Mouse (Mus musculus) urinary bladder, adult 18-20 months (tissue): ENCODE measurements around the gene Cblb.

ENCODE experiments used
- DNase-seq, 2 experiments: peaks; one replicate each; pipeline ENCODE4 v3.0.0; 2022; ENCODE audit warnings: low spot score in 2 of 2, mixed read lengths in 2 of 2

The Cblb gene

DNA sequence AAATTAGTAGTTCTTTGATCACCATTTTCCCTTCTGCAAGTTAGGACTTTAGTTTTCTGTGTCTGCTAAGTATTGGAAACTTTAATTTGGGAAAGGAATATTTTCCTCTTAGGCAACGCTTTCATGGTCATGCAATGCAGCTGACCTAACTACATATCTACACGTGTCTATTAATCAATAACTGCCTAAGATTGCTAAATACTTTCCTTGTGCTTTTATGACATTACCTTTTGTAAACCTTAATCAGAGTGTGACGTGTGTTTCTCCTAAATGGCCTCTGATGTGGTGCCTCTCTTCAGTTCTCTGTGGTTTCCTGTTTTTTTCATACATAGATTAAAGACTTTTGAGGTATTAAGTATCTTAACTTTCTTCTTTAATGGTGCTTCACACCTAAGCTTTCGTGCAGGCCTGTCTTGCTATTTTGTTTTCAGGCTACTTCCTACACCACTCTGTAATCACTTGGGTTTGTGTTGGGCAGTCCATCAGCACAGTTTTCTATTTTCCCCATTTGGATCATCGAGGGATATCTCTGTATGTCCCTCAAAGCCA is 98.4 kb downstream of the Cblb start:
- no peak for DNase-seq

DNA sequence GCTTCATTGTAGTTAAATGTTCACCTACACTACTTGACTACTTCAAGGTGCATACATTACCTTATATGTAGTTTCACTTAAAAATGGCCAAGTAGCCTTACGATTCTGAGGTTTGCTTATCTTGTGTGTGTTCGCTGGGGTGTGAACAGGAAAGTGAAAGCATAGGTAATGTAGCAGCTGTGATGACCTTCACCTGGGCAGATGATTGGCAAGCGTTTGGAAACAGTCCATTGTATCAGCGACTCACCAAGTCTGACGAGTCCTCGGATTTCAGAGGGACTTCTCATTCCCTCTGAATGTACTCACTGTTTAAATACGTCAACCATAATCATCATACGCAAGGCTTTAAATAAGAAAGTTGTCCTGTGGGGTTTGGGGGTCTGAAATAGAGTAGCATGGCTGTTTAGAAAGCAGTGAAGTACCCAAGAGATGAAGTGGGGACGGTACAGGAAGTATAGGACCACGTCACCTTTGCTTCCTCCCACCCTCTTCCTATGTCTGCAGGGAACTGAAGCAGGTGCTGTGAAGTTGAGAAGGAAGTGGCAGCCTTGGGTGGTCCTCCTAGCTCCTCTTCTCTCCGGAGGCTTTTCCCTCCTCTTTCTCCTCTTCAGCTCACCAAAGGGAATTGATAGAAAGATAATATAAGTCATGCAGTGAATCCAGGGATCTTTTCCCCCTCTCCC is 101.9 kb downstream of the Cblb start:
- DNase-seq, result no peak

GRCm38 (mm10) chr16:52134631-52135227 is 103.7 kb downstream of the Cblb start:
- no peak for DNase-seq

GRCm38 (mm10) chr16:52135689-52136390 is 104.8 kb downstream of the Cblb start:
- DNase-seq, result no peak

GRCm38 (mm10) chr16:52143101-52143500 is 112.1 kb downstream of the Cblb start:
- no peak for DNase-seq

DNA sequence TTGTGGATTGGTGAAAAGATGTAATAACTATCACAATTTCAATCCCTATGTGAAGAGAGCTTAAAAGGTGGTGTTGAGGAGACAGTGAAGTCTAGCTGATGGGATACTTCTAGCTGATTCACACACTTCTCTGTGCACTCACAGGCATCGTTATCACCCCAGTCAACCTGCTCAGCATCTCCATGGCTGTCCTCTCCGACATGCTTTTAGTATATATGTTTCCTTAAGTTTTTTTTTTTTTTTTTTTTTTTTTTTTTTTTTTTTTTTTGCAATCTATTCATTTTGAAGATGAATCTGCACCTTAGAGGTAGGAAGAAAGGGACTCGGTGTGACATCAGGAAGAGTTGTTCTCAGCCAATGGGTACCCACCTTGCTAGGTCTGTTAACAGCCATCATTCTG is 112.8 kb downstream of the Cblb start:
- no peak for DNase-seq

- DNase-seq, result no peak
These were observed 113.8 kb downstream of the Cblb start for GRCm38 (mm10) chr16:52144792-52145191.

- no peak for DNase-seq
These were observed 114.5 kb downstream of the Cblb start for GRCm38 (mm10) chr16:52145552-52145951.

DNA sequence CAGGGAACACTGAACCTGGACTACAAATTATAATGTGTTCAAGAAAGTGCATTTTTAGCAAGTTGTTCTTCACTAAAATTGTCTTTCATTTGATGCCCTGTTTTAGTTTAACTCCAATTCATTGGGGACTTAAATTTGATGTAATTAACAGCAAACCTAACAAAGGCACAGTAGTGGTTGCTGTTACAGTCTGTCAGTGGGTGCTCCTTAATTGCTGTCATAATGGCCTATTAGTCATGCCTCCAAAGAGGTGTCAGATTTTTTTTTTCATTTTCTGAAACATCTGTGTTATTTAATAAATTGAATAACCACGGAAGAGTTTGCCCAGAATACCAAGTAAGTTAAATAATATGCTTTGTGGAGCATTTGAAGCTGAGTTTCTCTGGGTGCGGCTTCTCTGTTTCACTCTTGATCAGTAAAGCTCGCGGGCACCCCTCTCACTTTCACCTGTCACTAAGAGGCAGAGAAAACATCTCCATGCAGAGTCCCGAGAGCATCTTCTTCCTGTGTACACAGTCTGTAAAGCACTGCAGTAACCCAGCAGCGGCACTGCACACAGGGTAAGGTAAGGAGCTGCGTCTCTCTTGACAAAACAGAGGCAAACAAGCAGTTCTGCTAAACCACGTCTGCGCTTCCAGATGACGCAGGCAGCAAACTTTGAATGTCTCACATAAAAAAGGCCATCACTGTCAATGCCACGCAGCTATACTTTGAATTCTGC is 116.1 kb downstream of the Cblb start:
- no peak for DNase-seq

- no peak for DNase-seq
These were observed 117.0 kb downstream of the Cblb start for GRCm38 (mm10) chr16:52148041-52148440.

DNA sequence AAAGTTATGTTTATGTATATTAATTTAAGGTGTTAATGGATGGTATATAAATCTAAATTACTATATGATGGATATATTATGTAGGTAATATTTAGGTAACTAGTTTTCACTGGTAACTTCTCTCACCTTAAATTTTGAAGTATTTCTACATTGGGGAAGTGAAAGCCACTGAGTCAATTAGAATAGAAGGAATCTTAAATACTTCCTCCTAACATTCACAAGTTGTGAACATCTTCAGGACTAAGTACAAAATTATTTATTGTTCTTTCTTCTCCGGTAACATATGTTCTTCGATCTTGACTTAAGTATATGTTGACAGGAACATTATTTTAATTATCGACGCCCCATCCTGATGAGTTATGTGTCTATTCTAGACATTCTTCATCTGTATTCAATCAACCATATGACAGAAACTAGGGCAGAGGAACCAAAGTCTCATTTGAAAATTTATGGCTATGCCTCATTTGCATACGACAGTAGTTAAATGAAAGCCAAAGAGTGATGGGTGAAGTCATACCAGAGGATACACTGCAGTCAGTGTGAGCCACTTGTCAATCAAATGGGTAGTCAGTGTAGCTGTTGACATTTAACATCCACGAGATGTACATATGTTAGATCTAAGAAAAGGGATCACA is 118.2 kb downstream of the Cblb start:
- no peak for DNase-seq

DNA sequence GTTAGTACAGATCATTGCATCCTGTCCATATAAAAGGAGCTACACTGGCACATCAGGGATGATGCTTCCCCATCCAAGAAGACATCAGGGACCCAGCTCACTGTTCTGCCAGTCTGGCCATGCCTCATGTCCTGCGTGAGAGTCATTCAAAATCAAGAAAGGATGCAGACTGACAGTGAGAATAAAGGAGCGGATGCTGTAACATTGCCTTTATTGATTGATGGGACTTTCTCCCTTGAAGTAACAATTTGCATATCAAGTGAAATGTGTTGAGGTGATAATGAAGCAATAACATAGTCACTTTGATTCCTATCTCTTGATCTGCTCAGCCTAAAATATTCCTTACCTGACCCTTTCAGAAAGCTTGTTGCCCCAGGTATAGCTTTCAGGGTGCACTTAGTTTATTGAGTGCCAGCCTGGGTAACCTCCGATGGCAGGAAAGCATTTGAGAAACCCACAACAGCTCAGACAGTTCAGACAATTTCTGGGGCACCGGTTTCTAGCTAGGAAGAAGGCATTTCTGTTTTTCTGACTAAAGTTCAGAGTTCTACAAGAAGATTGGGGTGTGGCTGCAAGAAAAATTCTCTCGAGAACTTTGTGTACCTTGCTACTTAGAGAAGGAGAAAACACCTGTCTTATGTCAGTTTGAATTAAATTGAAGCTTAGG is 124.1 kb downstream of the Cblb start:
- DNase-seq, result no peak

- DNase-seq, result no peak
These were observed 129.0 kb downstream of the Cblb start for GRCm38 (mm10) chr16:52159958-52160504.

- DNase-seq, result no peak
These were observed 133.2 kb downstream of the Cblb start for GRCm38 (mm10) chr16:52164246-52164645.

- no peak for DNase-seq
These were observed 142.2 kb downstream of the Cblb start for GRCm38 (mm10) chr16:52173253-52173652.

DNA sequence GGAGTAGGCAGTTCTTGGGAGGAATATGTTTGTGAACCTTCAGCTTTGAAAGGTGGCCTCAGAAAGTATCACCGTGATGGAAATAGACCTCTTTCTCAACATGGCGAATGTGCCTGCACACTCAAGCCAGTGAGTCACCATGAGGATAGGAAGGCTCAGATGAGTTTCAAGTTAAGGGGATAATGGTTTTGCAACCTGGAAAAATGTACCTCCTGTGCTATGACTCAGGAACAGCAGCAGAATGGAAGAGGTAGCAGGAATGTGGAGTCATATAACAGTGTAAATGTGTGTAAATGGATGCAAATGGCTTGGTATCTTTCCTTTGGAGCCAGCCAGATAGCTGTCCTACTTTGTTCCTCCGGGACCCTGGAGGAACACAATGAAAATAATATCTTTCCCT is 148.8 kb downstream of the Cblb start:
- no peak for DNase-seq

DNA sequence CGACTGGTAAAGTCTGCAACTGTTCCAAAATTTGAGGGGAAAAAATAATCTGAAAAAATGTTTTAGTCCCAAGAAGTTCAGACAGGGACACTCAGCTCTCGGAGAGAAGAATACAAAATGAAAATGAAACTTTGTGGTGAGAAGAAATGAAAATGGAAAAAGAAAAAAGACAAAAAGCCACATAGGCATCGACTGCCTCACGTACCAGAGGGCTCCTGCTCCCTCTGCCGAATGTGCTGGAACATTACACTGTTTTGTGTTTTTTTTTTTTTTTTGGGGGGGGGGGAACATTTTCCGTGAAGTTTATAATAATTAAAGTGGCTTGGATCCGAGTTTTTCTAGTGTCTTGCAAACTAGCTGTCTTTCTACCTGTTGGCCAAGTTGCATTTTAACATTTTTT is 151.0 kb downstream of the Cblb start:
- DNase-seq, result no peak

DNA sequence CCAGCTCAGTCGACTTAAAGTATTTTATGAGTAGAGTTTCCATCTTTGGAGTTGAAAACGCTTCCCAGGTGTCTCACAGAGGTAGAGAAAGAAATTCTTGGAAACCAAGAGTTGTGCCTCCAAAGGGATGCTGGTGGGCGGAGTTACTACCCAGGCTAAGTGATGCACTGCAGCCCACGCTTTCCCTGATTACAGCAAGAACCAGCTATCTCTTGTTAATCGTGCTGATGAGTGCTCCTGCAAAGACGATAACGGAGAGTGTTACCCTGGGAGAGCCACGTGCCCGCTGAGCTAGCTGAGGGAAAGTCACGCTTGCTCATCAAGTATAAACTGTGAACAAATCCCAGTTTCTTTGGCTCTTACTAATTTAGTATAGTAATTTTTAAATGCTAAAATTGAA is 153.3 kb downstream of the Cblb start:
- DNase-seq, result no peak

GRCm38 (mm10) chr16:52186731-52187130 is 155.7 kb downstream of the Cblb start:
- DNase-seq, result peak in 1 of 2 experiments; percentile 27

DNA sequence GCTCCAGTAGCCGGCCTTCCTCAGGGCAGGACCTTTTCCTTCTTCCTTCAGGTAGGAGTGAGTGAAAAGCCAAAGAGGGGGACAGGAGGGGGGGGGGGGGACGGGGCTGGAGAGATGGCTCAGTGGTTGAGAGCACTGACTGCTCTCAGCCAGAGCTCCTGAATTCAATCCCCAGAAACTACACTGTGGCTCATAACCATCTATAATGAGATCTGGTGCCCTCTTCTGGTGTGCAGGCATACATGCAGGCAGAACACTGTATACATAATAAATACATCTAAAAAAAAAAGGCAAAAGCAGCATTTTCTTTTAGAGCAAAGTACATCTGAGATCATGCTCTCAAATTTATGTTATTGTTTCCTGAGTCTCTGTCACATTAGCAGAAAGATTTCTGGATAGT is 158.1 kb downstream of the Cblb start:
- no peak for DNase-seq

DNA sequence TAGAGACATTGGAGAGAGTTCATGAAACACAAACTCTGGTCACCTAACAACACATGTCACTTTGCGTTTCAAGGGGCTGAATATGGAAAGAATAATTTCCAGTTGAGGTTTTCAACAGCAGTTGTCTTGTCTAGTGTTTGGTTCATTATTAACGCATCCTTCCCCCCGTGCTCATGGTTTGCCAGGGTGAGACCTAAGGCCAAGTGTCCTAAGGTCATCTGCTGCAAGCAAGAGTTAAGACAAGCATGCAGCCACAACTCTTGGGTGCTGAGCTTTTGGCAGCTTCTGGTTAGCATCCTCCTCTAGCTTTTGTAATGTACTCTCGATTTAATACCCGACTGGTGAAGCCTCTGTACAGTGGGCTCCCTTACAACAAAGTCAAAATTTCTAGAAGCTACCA is 159.7 kb downstream of the Cblb start:
- no peak for DNase-seq
